Mouse (Mus musculus) heart, embryonic 13.5 days (tissue): Measurements from ENCODE around the gene Gm4952. TPM values are rescaled to one million over a fixed set of nuclear protein-coding genes. Genes with fewer than 3 reads are reported as not detected.

Experiments
- ATAC-seq: fragments of 200-750 bp; cut with Nextera tagmentation; 2 replicates; pipeline ENCODE4 v1.8.0; 2017; ENCODE audit warnings: moderate TSS enrichment; ENCODE audit not compliant: insufficient number of reproducible peaks, low FRiP score, low TSS enrichment; ENCODE audit errors: extremely low read depth
- H3K27ac ChIP-seq: fragments of 300-500 bp; sonication (generic); replicated peaks from 2 replicates; pipeline ENCODE4 v1.5.1; 2015; ENCODE audit warnings: moderate library complexity, mild to moderate bottlenecking, inconsistent platforms
- H3K27me3 ChIP-seq: fragments of 300-500 bp; sonication (generic); replicated peaks from 2 replicates; pipeline ENCODE4 v1.6.1; 2015; ENCODE audit warnings: mild to moderate bottlenecking, inconsistent platforms
- H3K36me3 ChIP-seq: fragments of 300-500 bp; sonication (generic); 2 replicates; pipeline ENCODE4 v1.6.1; 2015; ENCODE audit warnings: mild to moderate bottlenecking, inconsistent platforms
- H3K4me1 ChIP-seq: fragments of 300-500 bp; sonication (generic); 2 replicates; pipeline ENCODE4 v1.6.1; 2015; ENCODE audit warnings: inconsistent platforms
- H3K4me2 ChIP-seq: fragments of 300-500 bp; sonication (generic); 2 replicates; pipeline ENCODE4 v1.6.1; 2015; ENCODE audit warnings: inconsistent platforms, mild to moderate bottlenecking, moderate library complexity
- H3K4me3 ChIP-seq: fragments of 300-500 bp; sonication (generic); 2 replicates; pipeline ENCODE4 v1.5.1; 2015; ENCODE audit warnings: moderate library complexity, mild to moderate bottlenecking, inconsistent platforms
- H3K9ac ChIP-seq: fragments of 300-500 bp; sonication (generic); 2 replicates; pipeline ENCODE4 v1.6.1; 2015; ENCODE audit warnings: inconsistent platforms, mild to moderate bottlenecking, moderate library complexity
- H3K9me3 ChIP-seq: fragments of 300-500 bp; sonication (generic); 2 replicates; pipeline ENCODE4 v1.6.1; 2016; ENCODE audit warnings: inconsistent platforms
- WGBS: fragments of 180-500 bp; shearing (Covaris S2); methylation state at CpG from one replicate; pipeline ENCODE4 v1.1.7; 2015; ENCODE audit warnings: mixed read lengths; 5-methylcytosine and 5-hydroxymethylcytosine counted together
- polyA plus RNA-seq: library from polyadenylated mRNA; unstranded; fragments of >200 nt; fragmentation: Nextera tagmentation; extraction: Ambion mirVana; gene quantifications from 2 replicates; pipeline ENCODE4 v1.2.1, GENCODE M21; 2015

Gene Gm4952
- polyA plus RNA-seq, 1 experiment from 2014 or later = 0.12 TPM

GRCm38 (mm10) chr19:12575107-12575506, 24.7 kb upstream of the Gm4952 start:
- Histone ChIP-seq H3K4me2 (peak overlapping the region; percentile 83), H3K36me3 (peaks cover 28% of the 10 kb centered on the region), H3K4me3 (peak overlapping the region; percentile 60; the same call in 1 of the 2 replicates)

DNA sequence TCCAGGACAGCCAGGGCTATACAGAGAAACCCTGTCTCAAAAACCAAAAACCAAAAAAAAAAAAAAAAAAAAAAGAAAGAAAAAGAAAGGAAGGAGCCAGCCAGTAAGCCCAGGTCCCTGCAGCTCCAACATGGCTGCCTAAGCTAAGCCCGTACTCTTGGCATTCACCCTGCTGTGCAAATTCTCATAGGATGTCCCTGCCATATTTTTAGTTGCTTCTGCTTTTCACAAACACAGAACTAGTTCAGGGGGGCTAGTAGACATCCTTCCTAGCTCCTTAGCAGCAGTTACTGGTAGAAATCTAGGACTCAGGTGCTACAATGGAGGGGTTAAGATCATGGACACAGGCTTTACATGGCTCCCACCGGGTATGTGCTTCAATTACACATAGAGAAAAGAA, 24.3 kb upstream of the Gm4952 start:
- Histone ChIP-seq H3K27ac (no peak overlapping the region), H3K27me3 (no peaks in the 10 kb centered on the region), H3K36me3 (peaks cover 28% of the 10 kb centered on the region), H3K4me3 (no peak overlapping the region), H3K4me1 (peaks cover 20% of the 10 kb centered on the region), H3K9ac (no peak overlapping the region), H3K9me3 (no peaks in the 10 kb centered on the region), H3K4me2 (no peak overlapping the region)
- ATAC-seq = no peak
- 93% methylated on average over 2 of the region's 2 CpGs for WGBS

More at GRCm38 (mm10) chr19:12575107-12575506, 24.7 kb upstream of the Gm4952 start:
- Histone ChIP-seq H3K27ac (no peak overlapping the region), H3K9me3 (no peaks in the 10 kb centered on the region), H3K27me3 (no peaks in the 10 kb centered on the region), H3K9ac (no peak overlapping the region), H3K4me1 (peaks cover 20% of the 10 kb centered on the region)
- 85% methylated on average over 7 of the region's 7 CpGs for WGBS
- no peak for ATAC-seq

GRCm38 (mm10) chr19:12576639-12577038, 23.1 kb upstream of the Gm4952 start:
- peaks cover 28% of the 10 kb centered on the region for H3K36me3 ChIP-seq
- H3K9ac ChIP-seq = no peak overlapping the region
- no peak overlapping the region for H3K4me2 ChIP-seq
- H3K27ac ChIP-seq = no peak overlapping the region
- WGBS = 70% methylated on average over 2 of the region's 2 CpGs
- peaks cover 20% of the 10 kb centered on the region for H3K4me1 ChIP-seq
- H3K9me3 ChIP-seq = no peaks in the 10 kb centered on the region
- ATAC-seq = no peak
- no peak overlapping the region for H3K4me3 ChIP-seq
- H3K27me3 ChIP-seq = no peaks in the 10 kb centered on the region

DNA sequence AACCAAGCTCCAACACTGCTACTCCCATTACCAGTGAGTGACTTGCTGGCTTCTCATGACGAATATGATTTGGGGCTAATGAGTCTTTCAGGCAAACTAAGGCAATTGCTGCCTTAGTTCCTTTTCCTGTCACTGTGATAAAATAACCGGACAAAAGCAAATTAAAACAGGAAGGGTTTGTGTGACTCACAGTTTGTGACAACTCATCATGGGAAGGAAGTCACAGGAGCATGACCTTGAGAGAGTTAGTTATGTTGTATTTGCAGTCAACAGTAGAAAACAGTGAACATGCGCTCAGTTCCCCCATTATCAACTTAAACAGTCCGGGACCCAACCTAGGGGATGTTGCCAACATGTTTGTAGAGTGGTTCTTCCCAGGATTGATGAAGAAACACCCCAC, 14.5 kb upstream of the Gm4952 start:
- H3K27ac ChIP-seq = no peak overlapping the region
- peaks cover 29% of the 10 kb centered on the region for H3K36me3 ChIP-seq
- H3K9me3 ChIP-seq = no peaks in the 10 kb centered on the region
- no peaks in the 10 kb centered on the region for H3K27me3 ChIP-seq
- no peak overlapping the region for H3K4me3 ChIP-seq
- no peak for ATAC-seq
- H3K4me1 ChIP-seq = peaks cover 3% of the 10 kb centered on the region; the same call in 1 of the 2 replicates
- H3K4me2 ChIP-seq = no peak overlapping the region
- 69% methylated on average over 4 of the region's 4 CpGs for WGBS
- no peak overlapping the region for H3K9ac ChIP-seq

DNA sequence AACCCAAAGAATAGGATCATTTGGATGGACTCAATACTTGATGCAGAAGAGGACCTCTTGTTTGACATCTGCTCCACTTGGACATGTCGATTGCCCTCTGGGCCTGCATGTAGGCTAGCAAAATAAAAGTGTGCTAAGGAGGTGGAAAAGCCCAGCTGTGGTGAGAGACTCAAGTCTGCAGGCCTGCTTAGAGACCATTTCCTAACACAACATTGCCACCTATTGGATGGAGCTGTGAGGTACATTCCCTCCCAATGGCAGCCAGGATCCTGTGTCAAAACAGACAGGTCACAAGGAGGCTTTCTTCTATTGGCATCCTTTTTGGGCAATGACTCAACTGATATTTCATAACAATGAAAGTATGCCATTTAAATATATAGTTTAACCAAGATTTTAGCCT, 7.9 kb upstream of the Gm4952 start:
- Histone ChIP-seq H3K27ac (no peak overlapping the region), H3K27me3 (peaks cover 6% of the 10 kb centered on the region), H3K4me1 (peaks cover 8% of the 10 kb centered on the region), H3K36me3 (peaks cover 13% of the 10 kb centered on the region), H3K9me3 (no peaks in the 10 kb centered on the region), H3K4me3 (no peak overlapping the region), H3K9ac (no peak overlapping the region), H3K4me2 (no peak overlapping the region)
- ATAC-seq = no peak
- 6% methylated on average over 1 of the region's 1 CpGs for WGBS

DNA sequence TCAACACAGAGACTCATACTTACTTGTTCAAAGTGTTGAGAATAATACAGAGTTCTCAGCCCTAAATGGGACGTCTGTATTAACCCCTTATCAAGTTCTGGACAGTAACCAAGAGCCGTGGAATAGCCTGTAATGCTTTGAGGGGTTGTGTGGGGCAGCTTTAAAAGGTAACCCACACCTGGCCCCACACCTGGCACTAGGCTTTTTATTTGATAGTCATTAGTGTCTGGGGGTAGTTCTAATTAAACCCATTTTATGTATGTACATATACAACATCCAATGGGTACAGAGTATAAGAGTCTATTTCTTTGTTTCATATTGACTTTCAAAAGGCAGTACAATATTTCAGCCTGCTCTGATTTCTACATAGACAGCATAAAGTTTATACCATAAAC, 4.6 kb upstream of the Gm4952 start:
- H3K27ac ChIP-seq = no peak overlapping the region
- no peaks in the 10 kb centered on the region for H3K9me3 ChIP-seq
- H3K27me3 ChIP-seq = peaks cover 12% of the 10 kb centered on the region
- H3K4me1 ChIP-seq = peaks cover 8% of the 10 kb centered on the region
- peak overlapping the region; percentile 76 for H3K4me3 ChIP-seq
- WGBS = 32% methylated on average over 2 of the region's 2 CpGs
- H3K4me2 ChIP-seq = peak overlapping the region; percentile 98
- ATAC-seq = no peak
- H3K36me3 ChIP-seq = no peaks in the 10 kb centered on the region
- H3K9ac ChIP-seq = no peak overlapping the region

- Histone ChIP-seq H3K4me2 (peak overlapping the region; percentile 98), H3K27me3 (peaks cover 12% of the 10 kb centered on the region), H3K36me3 (no peaks in the 10 kb centered on the region), H3K27ac (no peak overlapping the region; the same call in 1 of the 2 replicates), H3K9me3 (no peaks in the 10 kb centered on the region), H3K4me3 (peak overlapping the region; percentile 76), H3K9ac (peak overlapping the region; percentile 82), H3K4me1 (peaks cover 8% of the 10 kb centered on the region)
- WGBS = under 1% methylated on average over 49 of the region's 49 CpGs
- peak; percentile 65; the same call in 1 of the 2 replicates for ATAC-seq
Measured at GRCm38 (mm10) chr19:12595530-12596289, 4.1 kb upstream of the Gm4952 start.

DNA sequence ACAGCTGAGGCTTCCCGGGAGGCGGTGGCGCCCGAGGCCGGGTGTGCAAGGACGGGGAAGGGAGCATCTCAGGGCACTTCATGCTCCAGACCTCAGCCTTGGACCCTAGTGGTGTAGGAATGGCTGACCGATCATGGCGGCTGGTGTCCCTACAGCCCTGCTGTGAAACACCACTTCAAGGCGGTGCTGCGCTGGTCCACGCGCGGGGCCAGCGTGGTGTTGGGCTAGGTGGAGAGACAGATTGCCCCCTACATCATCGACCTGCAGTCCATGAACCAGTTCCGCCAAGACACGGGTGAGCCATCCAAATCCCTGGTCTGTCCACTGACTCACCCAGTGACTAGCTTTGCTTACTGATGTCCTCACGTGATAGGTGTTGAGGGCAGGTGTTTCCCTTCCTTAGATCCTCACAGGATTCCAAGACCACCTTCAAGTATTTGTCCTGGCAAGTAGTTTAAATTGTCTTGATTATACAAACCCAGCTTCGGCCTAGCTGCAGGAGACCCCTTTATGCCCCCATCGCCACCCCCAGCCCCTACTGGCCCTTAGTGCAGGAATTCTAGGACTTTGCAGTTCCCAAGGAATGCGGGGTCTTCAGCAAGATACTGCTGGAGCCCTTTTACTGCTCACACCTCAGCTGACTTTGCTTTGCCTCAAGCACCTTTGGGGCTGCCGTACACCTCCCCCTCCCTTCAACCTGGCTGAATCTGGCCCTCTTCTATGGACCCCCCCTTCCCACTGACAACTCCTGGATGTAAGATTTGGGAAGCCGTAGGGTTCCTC, 3.3 kb upstream of the Gm4952 start:
- Histone ChIP-seq H3K27me3 (peaks cover 12% of the 10 kb centered on the region), H3K9me3 (no peaks in the 10 kb centered on the region), H3K4me3 (peak overlapping the region; percentile 76), H3K4me1 (peaks cover 8% of the 10 kb centered on the region), H3K36me3 (no peaks in the 10 kb centered on the region), H3K9ac (peak overlapping the region; percentile 82), H3K4me2 (peak overlapping the region; percentile 98), H3K27ac (no peak overlapping the region; the same call in 1 of the 2 replicates)
- WGBS = 15% methylated on average over 23 of the region's 23 CpGs
- ATAC-seq = peak; percentile 32; the same call in 1 of the 2 replicates

- Histone ChIP-seq H3K9me3 (no peaks in the 10 kb centered on the region), H3K9ac (no peak overlapping the region), H3K36me3 (no peaks in the 10 kb centered on the region), H3K4me2 (peak overlapping the region; percentile 98), H3K27me3 (peaks cover 12% of the 10 kb centered on the region), H3K4me3 (no peak overlapping the region), H3K4me1 (peaks cover 8% of the 10 kb centered on the region), H3K27ac (no peak overlapping the region)
- WGBS = 51% methylated on average over 3 of the region's 3 CpGs
- no peak for ATAC-seq
Measured at GRCm38 (mm10) chr19:12597073-12597405, 2.7 kb upstream of the Gm4952 start.

DNA sequence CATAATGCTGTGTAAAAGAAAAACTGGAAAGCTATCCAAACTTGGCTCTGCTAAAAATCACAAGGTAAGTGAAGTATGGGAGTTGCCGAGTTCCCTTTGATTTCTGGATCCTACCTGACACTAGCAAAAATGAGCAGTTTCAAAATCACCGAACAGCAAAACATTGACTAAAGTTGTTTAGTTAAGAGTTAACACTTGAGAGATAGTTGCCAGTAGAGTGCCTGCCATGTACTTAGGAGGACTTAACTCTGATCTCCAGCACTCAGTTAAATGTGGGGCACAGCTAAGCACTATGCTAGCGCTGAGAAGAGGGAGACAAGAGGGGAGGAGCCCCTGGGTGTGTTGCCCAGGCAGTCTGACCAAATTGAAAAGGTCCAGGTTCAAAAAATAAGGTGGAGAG, 1.1 kb upstream of the Gm4952 start:
- no peak for ATAC-seq
- H3K4me1 ChIP-seq = peaks cover 8% of the 10 kb centered on the region
- H3K4me2 ChIP-seq = no peak overlapping the region
- H3K4me3 ChIP-seq = no peak overlapping the region
- no peak overlapping the region for H3K9ac ChIP-seq
- H3K36me3 ChIP-seq = no peaks in the 10 kb centered on the region
- 50% methylated on average over 3 of the region's 3 CpGs for WGBS
- no peaks in the 10 kb centered on the region for H3K9me3 ChIP-seq
- H3K27me3 ChIP-seq = peaks cover 12% of the 10 kb centered on the region
- H3K27ac ChIP-seq = no peak overlapping the region

DNA sequence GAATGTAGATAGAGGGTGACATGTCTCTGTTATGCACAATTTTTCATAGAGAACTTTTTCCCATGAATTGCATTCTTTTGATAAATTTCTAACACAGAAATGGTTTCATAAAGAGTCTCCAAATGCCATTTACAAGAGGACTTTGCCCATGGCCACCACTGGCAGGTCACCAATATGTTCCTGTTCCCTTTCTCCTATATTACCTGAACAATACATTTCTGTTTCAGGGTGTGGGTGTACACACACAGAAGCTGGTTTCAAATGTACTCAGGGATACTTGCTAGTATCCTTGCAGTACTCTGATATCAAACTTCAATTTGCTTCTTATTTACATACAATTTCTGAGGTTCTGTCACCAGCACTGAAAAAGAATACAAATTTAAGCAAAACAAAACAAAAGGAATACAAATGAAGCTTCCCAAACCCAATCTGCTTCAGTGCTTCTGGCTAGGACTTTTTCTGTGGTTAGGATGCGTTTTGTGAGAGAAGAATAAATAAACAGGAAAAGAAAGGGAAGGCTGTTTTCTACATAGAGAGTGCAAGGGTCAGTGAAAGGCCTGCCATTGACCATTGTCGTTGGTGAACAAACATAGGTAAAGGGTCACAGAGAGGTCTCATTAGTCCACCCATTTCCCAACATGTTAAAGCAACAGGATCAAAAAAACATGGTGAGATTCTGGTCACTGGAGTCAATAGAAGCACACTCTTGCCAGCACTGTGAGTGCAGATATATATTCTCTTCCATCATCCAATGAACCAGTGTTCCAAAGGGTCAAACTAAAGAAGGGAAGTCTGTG, 1.1 kb downstream of the Gm4952 start:
- H3K4me2 ChIP-seq = no peak overlapping the region
- ATAC-seq = no peak
- H3K9ac ChIP-seq = no peak overlapping the region
- H3K36me3 ChIP-seq = no peaks in the 10 kb centered on the region
- WGBS = 38% methylated on average over 2 of the region's 2 CpGs
- H3K27me3 ChIP-seq = peaks cover 12% of the 10 kb centered on the region
- H3K4me1 ChIP-seq = peaks cover 8% of the 10 kb centered on the region
- H3K27ac ChIP-seq = no peak overlapping the region
- no peak overlapping the region for H3K4me3 ChIP-seq
- H3K9me3 ChIP-seq = no peaks in the 10 kb centered on the region
